Mouse (Mus musculus) layer of hippocampus, postnatal 25 days (tissue): ENCODE measurements around the gene Zbtb48. TPM values are rescaled to one million over a fixed set of nuclear protein-coding genes. Genes with fewer than 3 reads are reported as not detected.
A peak's percentile ranks its signal among the peaks of the same experiment; 100 is the strongest.

Experiments used
- DNase-seq, 2 experiments: peaks; one replicate each; pipeline ENCODE4 v3.0.0; 2022; ENCODE audit warnings: mixed read lengths in 2 of 2, low spot score in 1 of 2; ENCODE audit errors: extremely low spot score in 1 of 2
- total RNA-seq, 2 experiments: library from RNA; stranded (reverse); gene quantifications; 2 replicates each; pipeline ENCODE4 v1.2.3; 2021

Zbtb48 gene
- total RNA-seq, 2 experiments from 2014 or later, result 11.0 to 15.8 TPM

- peak; percentile 74 to 82 for DNase-seq
These were observed 46.1 kb downstream of the Zbtb48 start for GRCm38 (mm10) chr4:151981363-151981762.

DNA sequence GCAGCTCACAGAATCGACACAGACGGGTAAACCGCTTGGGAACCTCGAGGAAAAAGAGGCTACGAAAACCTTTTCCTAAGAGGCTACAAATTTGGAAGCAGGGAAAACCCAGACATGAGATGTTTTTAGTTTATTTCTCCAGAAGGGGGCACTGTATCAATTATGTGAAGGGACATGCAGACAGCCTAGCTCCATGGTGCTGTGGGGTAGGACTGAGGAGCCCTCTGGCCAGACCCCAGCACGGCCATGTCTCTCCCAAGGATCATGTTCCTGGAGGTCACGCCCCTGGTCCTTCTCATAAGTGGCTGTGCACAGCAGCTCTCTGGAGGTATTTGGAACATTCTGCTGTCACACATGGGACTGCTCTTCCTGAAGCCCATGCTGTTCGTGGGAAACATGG lies 46.8 kb downstream of the Zbtb48 start:
- no peak for DNase-seq

DNA sequence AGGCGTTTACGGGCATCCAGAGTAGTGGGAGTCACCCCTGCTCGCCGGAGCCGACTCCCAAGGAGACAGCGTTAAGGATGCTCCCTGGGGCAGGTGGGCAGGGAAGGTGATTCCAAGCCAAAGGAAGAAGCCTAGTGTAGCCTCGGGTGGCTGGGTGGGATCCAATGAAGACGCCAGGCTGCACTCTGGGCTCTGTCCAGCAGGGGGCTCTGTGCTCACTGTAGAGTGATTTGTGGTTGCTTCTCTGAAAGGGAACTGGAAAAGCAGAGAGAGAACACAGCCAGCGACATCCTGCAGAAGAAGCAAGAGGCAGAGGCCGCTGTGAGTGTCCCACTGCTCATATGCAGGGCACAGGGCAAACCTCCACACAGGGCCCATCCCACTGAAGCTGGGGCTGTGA lies 49.7 kb downstream of the Zbtb48 start:
- DNase-seq, result peak; percentile 91 to 99

DNA sequence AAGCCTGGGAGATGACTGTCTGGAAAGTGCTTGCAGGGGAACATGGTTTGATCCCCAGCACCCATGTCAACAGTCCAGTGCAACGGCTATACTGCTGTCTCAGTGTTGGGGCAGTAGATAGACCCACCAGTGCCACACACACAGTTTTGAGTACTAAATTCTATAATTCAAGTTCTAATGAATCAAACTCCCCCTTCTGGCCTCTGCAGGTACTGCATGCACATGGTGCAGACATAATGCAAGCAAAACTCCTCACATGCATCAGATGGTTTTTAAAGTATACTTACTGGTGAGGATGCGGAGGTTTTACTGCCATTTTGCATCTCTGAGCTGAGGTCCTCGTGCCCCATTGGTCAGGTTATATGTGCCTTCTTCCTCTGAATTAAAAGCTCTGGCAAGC lies 52.0 kb downstream of the Zbtb48 start:
- peak in 1 of 2 experiments; percentile 43 for DNase-seq

- no peak for DNase-seq
These were observed 55.1 kb downstream of the Zbtb48 start for GRCm38 (mm10) chr4:151972221-151972967.

Other genes with a start within 250 kb of the Zbtb48 start
- gene Camta1, start 165.8 kb downstream of the Zbtb48 start, total RNA-seq, result 100 to 1,000 TPM; 244 to 251 TPM
- gene Dnajc11, start 94.0 kb downstream of the Zbtb48 start, total RNA-seq, result 10 to 100 TPM; 62.7 to 69.7 TPM
- gene Thap3, start 38.7 kb downstream of the Zbtb48 start, total RNA-seq, result 10 to 100 TPM; 24.3 to 25.5 TPM
- 10 to 100 TPM; 11.7 to 12.5 TPM for gene Phf13, start 31.4 kb downstream of the Zbtb48 start, total RNA-seq
- gene Klhl21, start 18.9 kb downstream of the Zbtb48 start, total RNA-seq, result 10 to 100 TPM; 19.1 to 20.7 TPM
- gene Tas1r1, start 10.9 kb upstream of the Zbtb48 start, total RNA-seq, result under 1 TPM; 0.49 to 0.54 TPM
- gene Nol9, start 11.7 kb upstream of the Zbtb48 start, total RNA-seq, result 10 to 100 TPM; 20.9 to 22.3 TPM
- 100 to 1,000 TPM; 128 to 173 TPM for gene Plekhg5, start 44.8 kb upstream of the Zbtb48 start, total RNA-seq
- 10 to 100 TPM; 26.4 to 42.6 TPM for gene Tnfrsf25, start 88.3 kb upstream of the Zbtb48 start, total RNA-seq
- gene Espn, start 124.7 kb upstream of the Zbtb48 start, total RNA-seq, result 1 to 10 TPM; 1.3 to 1.4 TPM
- not detected for gene Hes2, start 131.2 kb upstream of the Zbtb48 start, total RNA-seq
- gene Acot7, start 150.5 kb upstream of the Zbtb48 start, total RNA-seq, result 100 to 1,000 TPM; 318 to 353 TPM
- gene Gpr153, start 246.6 kb upstream of the Zbtb48 start, total RNA-seq, result 1 to 10 TPM; 5.4 to 6.0 TPM